Mouse (Mus musculus) brain, embryonic 14.5 days (tissue): Measurements from ENCODE around the gene Nfasc.

ENCODE experiments used
- CTCF ChIP-seq: fragments of 200-500 bp; IDR thresholded peaks from 2 replicates; pipeline ENCODE4 v1.5.1; 2012; ENCODE audit warnings: inconsistent platforms, mild to moderate bottlenecking, moderate library complexity, borderline replicate concordance; ENCODE audit not compliant: insufficient read depth, insufficient read length; ENCODE audit errors: extremely low read depth
- POLR2A ChIP-seq: fragments of 200-500 bp; IDR thresholded peaks from 2 replicates; pipeline ENCODE4 v1.6.1; 2012; ENCODE audit warnings: mild to moderate bottlenecking, inconsistent platforms, borderline replicate concordance; ENCODE audit not compliant: poor library complexity, insufficient read depth, insufficient read length, severe bottlenecking; ENCODE audit errors: extremely low read depth

DNA sequence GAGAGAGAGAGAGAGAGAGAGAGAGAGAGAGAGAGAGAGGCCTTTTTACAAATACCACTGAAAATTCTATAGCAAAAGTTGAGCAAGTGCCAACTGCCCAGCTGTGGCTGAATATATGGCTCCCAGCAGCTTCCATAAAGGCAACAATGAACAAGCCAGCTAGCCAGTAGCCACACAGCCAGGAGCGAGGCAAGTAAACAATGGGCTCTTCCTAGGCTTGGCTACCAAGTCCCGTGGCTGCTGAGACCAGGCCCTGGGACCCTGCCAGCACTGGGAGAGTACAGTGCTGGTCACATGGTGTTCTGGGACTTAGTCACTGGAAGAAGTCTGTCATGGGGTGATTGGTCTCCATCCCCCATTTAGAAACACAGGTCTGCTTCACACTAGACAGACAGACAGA lies 14.0 kb downstream of the Nfasc start:
- TF ChIP-seq CTCF (no peak), POLR2A (no peak)
